Mouse (Mus musculus) CH12.LX (cell line): Measurements from ENCODE around the gene Fbln1. TPM values are rescaled to one million over a fixed set of nuclear protein-coding genes. Genes with fewer than 3 reads are reported as not detected.

Source experiments
- DNase-seq: peaks from one replicate; pipeline ENCODE4 v3.0.0-alpha.2; 2013; ENCODE audit errors: extremely low read depth
- H3K27ac ChIP-seq: 2 replicates; pipeline ENCODE4 v1.5.1; 2012; ENCODE audit warnings: low read depth, mild to moderate bottlenecking, control low read depth, moderate library complexity; ENCODE audit not compliant: insufficient read depth
- H3K27me3 ChIP-seq: replicated peaks from 2 replicates; pipeline ENCODE3; 2012; ENCODE audit warnings: inconsistent platforms
- H3K36me3 ChIP-seq, 2 experiments: replicated peaks in 1 of 2; 2 replicates each; pipeline versions ENCODE3 to v1.6.1; 2012; ENCODE audit warnings: inconsistent platforms in 1 of 2, low read length in 1 of 2, mild to moderate bottlenecking in 1 of 2, mixed read lengths in 1 of 2, moderate library complexity in 1 of 2; ENCODE audit not compliant: control insufficient read depth in 1 of 2, insufficient read depth in 1 of 2
- H3K4me1 ChIP-seq, 2 experiments: 2 replicates each; pipeline ENCODE4 v1.6.1; 2012; ENCODE audit warnings: inconsistent platforms in 1 of 2, moderate library complexity in 1 of 2; ENCODE audit not compliant: insufficient read depth in 2 of 2, control insufficient read depth in 1 of 2
- H3K4me2 ChIP-seq: 2 replicates; pipeline ENCODE4 v1.6.1; 2012; ENCODE audit warnings: low read depth, mild to moderate bottlenecking, control low read depth; ENCODE audit not compliant: poor library complexity, insufficient read depth, severe bottlenecking
- H3K4me3 ChIP-seq, 3 experiments: fragments of 150-350 bp in 1 of 3; sonication (generic) in 1 of 3; replicated peaks in 1 of 3; 2 replicates each; pipeline versions ENCODE3 to v1.5.1; 2011 to 2012; ENCODE audit warnings: low read depth in 2 of 3, low read length in 2 of 3, mild to moderate bottlenecking in 2 of 3, moderate library complexity in 2 of 3, control low read depth in 1 of 3, improper control_type of control experiment in 1 of 3, inconsistent platforms in 1 of 3, mixed read lengths in 1 of 3; ENCODE audit not compliant: poor library complexity in 1 of 3
- H3K79me2 ChIP-seq: replicated peaks from 2 replicates; pipeline ENCODE4 v1.6.1; 2012; ENCODE audit warnings: mild to moderate bottlenecking, moderate library complexity; ENCODE audit not compliant: control insufficient read depth, poor library complexity, insufficient read depth, severe bottlenecking; ENCODE audit errors: extremely low read depth
- H3K9ac ChIP-seq: 2 replicates; pipeline ENCODE4 v1.6.1; 2012; ENCODE audit warnings: low read depth, mild to moderate bottlenecking, control low read depth, moderate library complexity; ENCODE audit not compliant: insufficient read depth
- H3K9me3 ChIP-seq: replicated peaks from 2 replicates; pipeline ENCODE3; 2012; ENCODE audit warnings: low read length, inconsistent platforms, mixed read lengths
- BHLHE40 ChIP-seq: IDR thresholded peaks from 2 replicates; pipeline ENCODE4 v1.6.1; 2011; ENCODE audit warnings: mild to moderate bottlenecking, low read depth, low read length, improper control_type of control experiment
- CHD1 ChIP-seq: IDR thresholded peaks from 2 replicates; pipeline ENCODE4 v1.6.1; 2012; ENCODE audit warnings: low read depth, low read length, improper control_type of control experiment, inconsistent platforms
- CHD2 ChIP-seq: IDR thresholded peaks from 2 replicates; pipeline ENCODE4 v1.6.1; 2011; ENCODE audit warnings: low read length, improper control_type of control experiment
- CTCF ChIP-seq, 2 experiments: IDR thresholded peaks in 1 of 2; conservative IDR thresholded peaks in 1 of 2; 2 replicates each; pipeline ENCODE4 v1.5.1; 2011 to 2012; ENCODE audit warnings: low read depth in 2 of 2, low read length in 2 of 2, improper control_type of control experiment in 1 of 2, inconsistent platforms in 1 of 2, mild to moderate bottlenecking in 1 of 2, moderate library complexity in 1 of 2
- EP300 ChIP-seq: IDR thresholded peaks from 2 replicates; pipeline ENCODE4 v1.6.1; 2011; ENCODE audit warnings: low read length, improper control_type of control experiment
- IRF4 ChIP-seq: IDR thresholded peaks from 2 replicates; pipeline ENCODE4 v1.6.1; 2014; ENCODE audit warnings: low read depth, mild to moderate bottlenecking, inconsistent platforms, low read length, improper control_type of control experiment
- MAX ChIP-seq: IDR thresholded peaks from 2 replicates; pipeline ENCODE4 v1.6.1; 2011; ENCODE audit warnings: low read length, improper control_type of control experiment
- MAZ ChIP-seq: IDR thresholded peaks from 2 replicates; pipeline ENCODE4 v1.6.1; 2012; ENCODE audit warnings: low read depth, mild to moderate bottlenecking, inconsistent platforms, low read length, improper control_type of control experiment, moderate library complexity
- MEF2A ChIP-seq: IDR thresholded peaks from 2 replicates; pipeline ENCODE4 v1.6.1; 2014; ENCODE audit warnings: low read depth, mild to moderate bottlenecking, inconsistent platforms, low read length, improper control_type of control experiment, borderline replicate concordance
- MXI1 ChIP-seq: IDR thresholded peaks from 2 replicates; pipeline ENCODE4 v1.6.1; 2011; ENCODE audit warnings: mild to moderate bottlenecking, low read depth, low read length, improper control_type of control experiment
- MYC ChIP-seq: IDR thresholded peaks from 2 replicates; pipeline ENCODE4 v1.6.1; 2011; ENCODE audit warnings: low read depth, mild to moderate bottlenecking, improper control_type of control experiment, low read length
- RAD21 ChIP-seq: IDR thresholded peaks from 2 replicates; pipeline ENCODE4 v1.6.1; 2011; ENCODE audit warnings: low read depth, mild to moderate bottlenecking, low read length, improper control_type of control experiment, moderate library complexity
- SIN3A ChIP-seq: IDR thresholded peaks from 2 replicates; pipeline ENCODE4 v1.6.1; 2012; ENCODE audit warnings: low read length, improper control_type of control experiment, inconsistent platforms
- SMC3 ChIP-seq: IDR thresholded peaks from 2 replicates; pipeline ENCODE4 v1.6.1; 2011; ENCODE audit warnings: low read depth, low read length, improper control_type of control experiment
- ZC3H11A ChIP-seq: IDR thresholded peaks from 2 replicates; pipeline ENCODE4 v1.6.1; 2012; ENCODE audit warnings: low read depth, mild to moderate bottlenecking, inconsistent platforms, low read length, improper control_type of control experiment
- ZMIZ1 ChIP-seq: IDR thresholded peaks from 2 replicates; pipeline ENCODE4 v1.6.1; 2012; ENCODE audit warnings: low read depth, mild to moderate bottlenecking, inconsistent platforms, low read length, improper control_type of control experiment
- ZNF384 ChIP-seq: IDR thresholded peaks from 2 replicates; pipeline ENCODE4 v1.6.1; 2012; ENCODE audit warnings: low read depth, low read length, improper control_type of control experiment, inconsistent platforms
- dilution Hi-C: fragments of 300-500 bp; cut with MboI; formaldehyde crosslinking; loops from 2 replicates; pipeline ENCODE4 v1.14.3; 2020; ENCODE audit warnings: low sequenced_read_pairs; ENCODE audit not compliant: extremely low pct_unique_long_range_greater_than_20kb, extremely low pct_ligation_motif_present
- in situ Hi-C: fragments of 300-500 bp; cut with MboI; formaldehyde crosslinking; loops from 3 replicates; pipeline ENCODE4 v1.14.3; 2019; ENCODE audit warnings: low sequenced_read_pairs, low pct_ligation_motif_present, low pct_unique_long_range_greater_than_20kb, mixed read lengths
- polyA plus RNA-seq: library from polyadenylated mRNA; unstranded; fragments of >175 nt; gene quantifications from 2 replicates; pipeline ENCODE4 v1.2.1, GENCODE M21; 2012; ENCODE audit warnings: low read depth; ENCODE audit not compliant: insufficient read length
- total RNA-seq, 2 experiments: library from RNA; depleted of rRNA; stranded (reverse); fragments of 300-350 nt in 1 of 2; fragments of >200 nt in 1 of 2; gene quantifications; 2 replicates each; pipeline ENCODE4 v1.2.3; 2012 to 2014

Fbln1 gene
- total and polyA plus RNA-seq, 3 experiments: 1.4 TPM; not detected in 2

GRCm38 (mm10) chr15:85173425-85173824, 32.3 kb upstream of the Fbln1 start:
- H3K9me3 ChIP-seq: peaks cover 12% of the 10 kb centered on the region
- H3K79me2 ChIP-seq: no peaks in the 10 kb centered on the region
- H3K9ac ChIP-seq: no peak overlapping the region
- dilution Hi-C loops: no loop called here
- no peak overlapping the region for H3K27ac ChIP-seq
- peaks cover 74% of the 10 kb centered on the region for H3K27me3 ChIP-seq
- no peaks in the 10 kb centered on the region for H3K36me3 ChIP-seq
- in situ Hi-C loops: no loop called here
- TF ChIP-seq MEF2A (no peak), MYC (no peak)
- no peaks in the 10 kb centered on the region for H3K4me1 ChIP-seq
- no peak overlapping the region for H3K4me3 ChIP-seq
- no peak overlapping the region for H3K4me2 ChIP-seq
- DNase-seq: no peak

DNA sequence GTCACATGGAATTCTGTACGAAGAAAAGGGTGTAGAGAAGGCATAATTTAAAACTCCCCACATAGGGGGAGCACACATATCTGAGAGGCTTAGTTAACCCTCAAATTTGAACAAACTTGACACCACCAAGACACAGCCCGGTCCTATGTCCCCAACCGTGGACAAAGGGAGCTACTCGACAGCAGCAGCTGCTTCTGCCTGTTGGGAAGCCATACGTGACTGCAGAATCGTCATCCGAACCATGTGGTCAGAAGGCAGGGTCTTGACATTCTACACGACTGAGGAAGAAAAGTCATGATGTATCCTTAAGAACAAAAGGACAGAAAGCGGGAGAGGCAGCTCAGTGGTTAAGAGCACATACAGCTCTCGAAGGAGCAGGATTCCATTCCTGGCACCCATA, 31.7 kb upstream of the Fbln1 start:
- H3K9me3 ChIP-seq: peaks cover 12% of the 10 kb centered on the region
- dilution Hi-C loops (no loop called here), in situ Hi-C loops (no loop called here)
- no peak for TF ChIP-seq SMC3
- no peak for TF ChIP-seq CHD1
- no peak for TF ChIP-seq ZNF384
- peaks cover 75% of the 10 kb centered on the region for H3K27me3 ChIP-seq
- no peak overlapping the region for H3K4me2 ChIP-seq
- no peaks in the 10 kb centered on the region for H3K4me1 ChIP-seq
- no peak overlapping the region for H3K9ac ChIP-seq
- no peak overlapping the region for H3K27ac ChIP-seq
- H3K36me3 ChIP-seq: no peaks in the 10 kb centered on the region
- no peaks in the 10 kb centered on the region for H3K79me2 ChIP-seq
- DNase-seq: no peak
- H3K4me3 ChIP-seq: no peak overlapping the region

DNA sequence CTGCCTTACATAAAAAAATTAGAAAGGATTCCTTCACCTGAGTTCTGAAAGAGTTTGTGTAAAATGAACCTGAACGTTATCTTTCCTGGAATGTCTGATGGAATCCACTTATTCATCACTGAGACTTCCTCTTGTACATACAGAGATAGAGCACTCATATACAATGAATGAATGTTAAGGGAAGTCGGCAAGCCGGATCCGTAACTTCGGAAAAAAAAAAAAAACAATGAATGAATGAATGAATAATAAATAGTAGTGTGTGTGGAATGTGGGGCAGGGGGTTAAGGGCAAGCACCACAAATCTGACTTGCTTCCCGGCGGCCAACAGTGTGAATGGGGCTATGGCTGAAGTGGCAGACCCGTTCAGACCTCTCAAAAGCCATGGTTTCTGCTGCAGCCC, 28.2 kb upstream of the Fbln1 start:
- no peaks in the 10 kb centered on the region for H3K79me2 ChIP-seq
- dilution Hi-C loops (no loop called here), in situ Hi-C loops (no loop called here)
- H3K27ac ChIP-seq: no peak overlapping the region
- no peaks in the 10 kb centered on the region for H3K4me1 ChIP-seq
- H3K9ac ChIP-seq: no peak overlapping the region
- DNase-seq: peak; percentile 98
- H3K4me2 ChIP-seq: no peak overlapping the region
- H3K36me3 ChIP-seq: no peaks in the 10 kb centered on the region
- peaks cover 12% of the 10 kb centered on the region for H3K9me3 ChIP-seq
- H3K27me3 ChIP-seq: peaks cover 81% of the 10 kb centered on the region
- no peak for TF ChIP-seq CTCF (conservative IDR thresholded peaks at IDR 0.05 in 1 of 2, IDR thresholded peaks at IDR 0.05 in 1 of 2; ENCODE audit: low read depth in 2 of 2, low read length in 2 of 2)
- TF ChIP-seq ZMIZ1: no peak
- TF ChIP-seq MAX: no peak
- no peak overlapping the region for H3K4me3 ChIP-seq

DNA sequence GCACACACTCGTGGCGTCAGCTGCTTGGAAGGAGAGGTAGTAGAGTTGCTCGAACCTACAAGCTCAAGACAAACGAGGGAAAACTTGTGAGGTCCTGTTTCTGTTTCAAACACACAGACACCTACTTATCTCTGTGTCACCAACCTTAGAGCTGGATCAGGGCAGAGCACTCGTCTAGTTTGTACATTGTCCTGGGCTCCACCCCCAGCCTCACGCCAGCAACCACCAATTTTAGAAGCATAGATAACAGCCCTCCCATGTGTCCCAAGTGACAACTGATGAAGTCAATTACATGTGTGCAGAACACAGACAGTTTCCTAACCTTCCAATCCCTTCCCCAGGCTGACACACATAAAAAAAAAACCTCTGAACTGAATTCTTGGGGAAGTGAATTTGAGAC, 27.6 kb upstream of the Fbln1 start:
- Histone ChIP-seq H3K79me2 (no peaks in the 10 kb centered on the region), H3K4me3 (no peak overlapping the region), H3K27ac (no peak overlapping the region), H3K27me3 (peaks cover 78% of the 10 kb centered on the region), H3K36me3 (no peaks in the 10 kb centered on the region), H3K9ac (no peak overlapping the region), H3K9me3 (peaks cover 12% of the 10 kb centered on the region), H3K4me1 (no peaks in the 10 kb centered on the region), H3K4me2 (no peak overlapping the region)
- no peak for DNase-seq
- in situ Hi-C loops (no loop called here), dilution Hi-C loops (no loop called here)
- TF ChIP-seq MAZ (no peak), EP300 (no peak), CHD1 (no peak), MXI1 (no peak), BHLHE40 (no peak), IRF4 (no peak), SIN3A (no peak), ZC3H11A (no peak), MYC (no peak), RAD21 (no peak), CHD2 (no peak)
